Mouse (Mus musculus) MEL (cell line): ENCODE results near the gene Slc1a7. TPM values are rescaled to one million over a fixed set of nuclear protein-coding genes. Genes with fewer than 3 reads are reported as not detected.

Source experiments
- DNase-seq: peaks from one replicate; pipeline ENCODE4 v3.0.0; 2011; ENCODE audit warnings: low read depth, low spot score
- H3K27ac ChIP-seq: 2 replicates; pipeline ENCODE4 v1.5.1; 2012; ENCODE audit warnings: low read depth, mild to moderate bottlenecking, control low read depth, low read length, moderate library complexity; ENCODE audit not compliant: control insufficient read depth
- H3K27me3 ChIP-seq, 2 experiments: fragments of 150-350 bp in 1 of 2; sonication (generic) in 1 of 2; 2 replicates each; pipeline ENCODE4 v1.6.1; 2012; ENCODE audit warnings: low read length in 2 of 2, mild to moderate bottlenecking in 2 of 2, improper control_type of control experiment in 1 of 2, moderate library complexity in 1 of 2; ENCODE audit not compliant: insufficient read depth in 2 of 2, control insufficient read depth in 1 of 2
- H3K36me3 ChIP-seq, 2 experiments: 2 replicates each; pipeline ENCODE4 v1.6.1; 2012 to 2014; ENCODE audit warnings: low read length in 2 of 2, improper control_type of control experiment in 1 of 2, inconsistent platforms in 1 of 2, mild to moderate bottlenecking in 1 of 2; ENCODE audit not compliant: insufficient read depth in 2 of 2, control insufficient read depth in 1 of 2
- H3K4me1 ChIP-seq, 2 experiments: fragments of 150-350 bp in 1 of 2; sonication (generic) in 1 of 2; 2 replicates each; pipeline ENCODE4 v1.6.1; 2012; ENCODE audit warnings: low read length in 2 of 2, improper control_type of control experiment in 1 of 2, mild to moderate bottlenecking in 1 of 2; ENCODE audit not compliant: insufficient read depth in 2 of 2, control insufficient read depth in 1 of 2
- H3K4me3 ChIP-seq, 2 experiments: fragments of 150-350 bp in 1 of 2; sonication (generic) in 1 of 2; 2 replicates each; pipeline ENCODE4 v1.5.1; 2012; ENCODE audit warnings: low read depth in 2 of 2, low read length in 2 of 2, mild to moderate bottlenecking in 2 of 2, moderate library complexity in 2 of 2, control low read depth in 1 of 2, improper control_type of control experiment in 1 of 2; ENCODE audit not compliant: control insufficient read depth in 1 of 2, insufficient read depth in 1 of 2
- H3K79me2 ChIP-seq: 2 replicates; pipeline ENCODE4 v1.6.1; 2012; ENCODE audit warnings: mild to moderate bottlenecking, low read length, moderate library complexity; ENCODE audit not compliant: control insufficient read depth, poor library complexity, insufficient read depth
- H3K9ac ChIP-seq: 2 replicates; pipeline ENCODE4 v1.6.1; 2012; ENCODE audit warnings: low read depth, mild to moderate bottlenecking, control low read depth, low read length, moderate library complexity; ENCODE audit not compliant: control insufficient read depth, poor library complexity, severe bottlenecking
- H3K9me3 ChIP-seq: fragments of 150-350 bp; sonication (generic); replicated peaks from 2 replicates; pipeline ENCODE4 v1.6.1; 2012; ENCODE audit warnings: mild to moderate bottlenecking, low read length, improper control_type of control experiment, moderate library complexity; ENCODE audit not compliant: insufficient read depth
- CTCF ChIP-seq, 3 experiments: IDR thresholded peaks in 2 of 3; conservative IDR thresholded peaks in 1 of 3; 2 replicates each; pipeline ENCODE4 v1.5.1; 2011 to 2012; ENCODE audit warnings: low read length in 3 of 3, low read depth in 2 of 3, mild to moderate bottlenecking in 2 of 3, improper control_type of control experiment in 1 of 3, inconsistent platforms in 1 of 3, mixed read lengths in 1 of 3, moderate library complexity in 1 of 3; ENCODE audit not compliant: control insufficient read depth in 1 of 3, insufficient read depth in 1 of 3, poor library complexity in 1 of 3, severe bottlenecking in 1 of 3
- EP300 ChIP-seq, 2 experiments: IDR thresholded peaks; 2 replicates each; pipeline ENCODE4 v1.6.1; 2011; ENCODE audit warnings: improper control_type of control experiment in 2 of 2, low read length in 2 of 2, low read depth in 1 of 2, mild to moderate bottlenecking in 1 of 2
- GABPA ChIP-seq: IDR thresholded peaks from 2 replicates; pipeline ENCODE4 v1.6.1; 2012; ENCODE audit warnings: low read depth, mild to moderate bottlenecking, inconsistent platforms, low read length, improper control_type of control experiment, moderate library complexity
- GATA1 ChIP-seq: IDR thresholded peaks from 2 replicates; pipeline ENCODE4 v1.6.1; 2011; ENCODE audit warnings: low read depth, low read length, improper control_type of control experiment
- KAT2A ChIP-seq: conservative IDR thresholded peaks from 2 replicates; pipeline ENCODE4 v1.6.1; 2012; ENCODE audit warnings: low read depth, low read length, improper control_type of control experiment, inconsistent platforms
- MAX ChIP-seq: IDR thresholded peaks from 2 replicates; pipeline ENCODE4 v1.6.1; 2011; ENCODE audit warnings: low read length, improper control_type of control experiment
- MAZ ChIP-seq: IDR thresholded peaks from 2 replicates; pipeline ENCODE4 v1.6.1; 2012; ENCODE audit warnings: low read depth, mild to moderate bottlenecking, inconsistent platforms, low read length, improper control_type of control experiment
- MYC ChIP-seq: IDR thresholded peaks from 2 replicates; pipeline ENCODE4 v1.6.1; 2011; ENCODE audit warnings: low read depth, mild to moderate bottlenecking, low read length, improper control_type of control experiment, moderate library complexity
- RAD21 ChIP-seq: IDR thresholded peaks from 2 replicates; pipeline ENCODE4 v1.6.1; 2011; ENCODE audit warnings: mild to moderate bottlenecking, low read depth, low read length, improper control_type of control experiment
- SIN3A ChIP-seq: IDR thresholded peaks from 2 replicates; pipeline ENCODE4 v1.6.1; 2012; ENCODE audit warnings: low read length, improper control_type of control experiment, inconsistent platforms
- SMC3 ChIP-seq: IDR thresholded peaks from 2 replicates; pipeline ENCODE4 v1.6.1; 2011; ENCODE audit warnings: low read depth, low read length, improper control_type of control experiment
- TAL1 ChIP-seq: IDR thresholded peaks from 2 replicates; pipeline ENCODE4 v1.6.1; 2012; ENCODE audit warnings: mild to moderate bottlenecking, inconsistent platforms, low read length, moderate library complexity, mixed read lengths
- TBP ChIP-seq: IDR thresholded peaks from 2 replicates; pipeline ENCODE4 v1.8.0; 2011; ENCODE audit warnings: low read depth, low read length, improper control_type of control experiment
- TCF12 ChIP-seq: IDR thresholded peaks from 2 replicates; pipeline ENCODE4 v1.6.1; 2014; ENCODE audit warnings: low read depth, mild to moderate bottlenecking, inconsistent platforms, low read length, improper control_type of control experiment, moderate library complexity
- USF1 ChIP-seq: IDR thresholded peaks from 2 replicates; pipeline ENCODE4 v1.6.1; 2014; ENCODE audit warnings: low read depth, mild to moderate bottlenecking, inconsistent platforms, low read length, improper control_type of control experiment, moderate library complexity
- ZC3H11A ChIP-seq: IDR thresholded peaks from 2 replicates; pipeline ENCODE4 v1.6.1; 2012; ENCODE audit warnings: low read depth, mild to moderate bottlenecking, inconsistent platforms, low read length, improper control_type of control experiment
- polyA plus RNA-seq, 2 experiments: library from polyadenylated mRNA; stranded (reverse) in 1 of 2; unstranded in 1 of 2; fragments of >175 nt in 1 of 2; fragments of >200 nt in 1 of 2; gene quantifications; 2 replicates each; pipeline versions ENCODE4 v1.2.1 to v1.2.4; 2012; ENCODE audit warnings: low replicate concordance in 2 of 2, low read depth in 1 of 2; ENCODE audit not compliant: insufficient read length in 2 of 2, insufficient read depth in 1 of 2, missing spikeins in 1 of 2
- total RNA-seq: library from RNA; depleted of rRNA; stranded (reverse); fragments of 300-350 nt; gene quantifications from 2 replicates; pipeline ENCODE4 v1.2.3, GENCODE M21; 2012

The Slc1a7 gene
- total and polyA plus RNA-seq, 3 experiments, result 0.68 TPM; not detected in 2

DNA sequence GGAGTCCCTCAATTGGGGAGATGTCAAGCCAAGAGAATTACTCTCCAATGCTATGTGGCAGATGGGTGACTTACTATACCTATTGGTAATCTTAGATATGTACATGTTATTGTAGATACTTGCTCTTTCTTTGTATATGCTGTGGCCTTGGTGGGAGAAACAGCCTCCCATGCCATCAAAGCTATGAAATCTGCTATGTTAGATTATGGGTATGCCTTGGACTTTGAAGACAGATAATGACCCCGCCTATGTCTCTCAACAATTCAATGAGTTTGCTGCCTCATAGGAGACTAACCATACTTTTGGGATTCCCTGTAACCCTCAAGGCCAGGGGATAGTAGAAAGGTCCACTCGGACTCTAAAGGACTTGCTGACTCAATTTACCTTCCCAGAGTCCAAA is 39.9 kb upstream of the Slc1a7 start:
- no peak overlapping the region for H3K4me3 ChIP-seq
- H3K79me2 ChIP-seq, result peaks cover under 1% of the 10 kb centered on the region; the same call in 1 of the 2 replicates
- DNase-seq, result no peak
- no peaks in the 10 kb centered on the region for H3K27me3 ChIP-seq
- TF ChIP-seq TCF12 (no peak), MYC (no peak), GABPA (no peak), MAX (no peak), SMC3 (no peak), ZC3H11A (no peak), KAT2A (no peak)
- H3K36me3 ChIP-seq, result peaks cover 0 to 10% of the 10 kb centered on the region in 2 experiments; a peak in 2 of 4 replicates
- no peak overlapping the region for H3K9ac ChIP-seq
- H3K4me1 ChIP-seq, result peaks cover 4 to 14% of the 10 kb centered on the region in 2 experiments
- no peak overlapping the region for H3K27ac ChIP-seq
- no peaks in the 10 kb centered on the region for H3K9me3 ChIP-seq

DNA sequence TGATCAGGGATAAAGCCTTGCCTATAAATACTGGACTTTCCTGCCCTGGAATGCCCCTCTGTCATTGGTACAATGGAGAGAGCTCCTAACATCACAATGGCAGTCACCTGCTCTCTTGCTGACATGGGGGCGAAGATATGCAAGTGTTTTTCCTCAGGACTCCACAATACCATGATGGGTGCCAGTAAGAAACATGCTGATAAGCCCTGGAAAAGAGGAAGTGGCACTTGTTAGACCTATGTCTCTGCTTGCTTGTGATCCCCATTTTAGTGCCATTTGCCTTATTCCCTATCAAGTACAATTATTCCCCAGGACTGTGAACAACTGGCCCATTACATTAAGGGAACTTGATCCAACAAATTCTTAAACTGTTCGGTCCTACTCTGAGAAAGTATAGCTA is 39.4 kb upstream of the Slc1a7 start:
- H3K9me3 ChIP-seq, result no peaks in the 10 kb centered on the region
- peaks cover 0 to 10% of the 10 kb centered on the region in 2 experiments; a peak in 2 of 4 replicates for H3K36me3 ChIP-seq
- peak; percentile 65 for TF ChIP-seq GATA1
- TF ChIP-seq TCF12, result no peak
- no peak for TF ChIP-seq TBP
- TF ChIP-seq EP300 (IDR thresholded peaks at IDR 0.05; ENCODE audit: low read depth in 1 of 2, low read length in 2 of 2), result peak; percentile 33 to 63; a peak in 1 of 4 replicates
- TF ChIP-seq SIN3A, result peak; percentile 34; the same call in 1 of the 2 replicates
- H3K4me1 ChIP-seq, result peaks cover 4 to 14% of the 10 kb centered on the region in 2 experiments
- no peaks in the 10 kb centered on the region for H3K27me3 ChIP-seq
- no peaks in the 10 kb centered on the region for H3K79me2 ChIP-seq
- no peak overlapping the region for H3K4me3 ChIP-seq
- DNase-seq, result peak; percentile 62
- H3K9ac ChIP-seq, result no peak overlapping the region
- H3K27ac ChIP-seq, result no peak overlapping the region

DNA sequence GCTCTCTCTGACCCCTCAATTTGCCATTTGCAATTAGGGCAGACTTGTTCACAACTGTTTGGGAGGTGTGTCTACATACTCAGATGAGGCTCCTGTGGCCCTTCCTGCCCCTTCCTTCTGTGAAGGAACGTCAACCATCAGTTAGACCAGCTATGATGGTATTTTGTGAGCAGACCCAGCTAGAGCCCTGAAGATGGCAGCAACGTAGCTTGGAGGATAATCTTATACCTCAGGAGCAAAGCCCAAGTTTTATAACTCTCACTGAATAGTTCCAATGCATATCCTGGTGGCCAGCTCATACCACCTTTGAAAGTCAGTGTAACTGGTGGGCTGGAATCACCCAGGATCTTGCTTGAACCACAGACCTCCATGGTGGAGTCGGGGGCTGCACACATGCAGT is 36.7 kb upstream of the Slc1a7 start:
- H3K9me3 ChIP-seq, result no peaks in the 10 kb centered on the region
- no peak for DNase-seq
- H3K36me3 ChIP-seq, result peaks cover 0 to 8% of the 10 kb centered on the region in 2 experiments; a peak in 2 of 4 replicates
- no peak overlapping the region for H3K4me3 ChIP-seq
- no peaks in the 10 kb centered on the region for H3K27me3 ChIP-seq
- H3K27ac ChIP-seq, result no peak overlapping the region
- H3K79me2 ChIP-seq, result no peaks in the 10 kb centered on the region
- peak; percentile 9; the same call in 1 of the 2 replicates for TF ChIP-seq RAD21
- TF ChIP-seq USF1, result no peak
- TF ChIP-seq TAL1, result no peak
- TF ChIP-seq MAZ, result no peak
- peak in 1 of 3 experiments; percentile 3; a peak in 1 of 6 replicates for TF ChIP-seq CTCF (IDR thresholded peaks at IDR 0.05 in 2 of 3, conservative IDR thresholded peaks at IDR 0.05 in 1 of 3; ENCODE audit: control insufficient read depth in 1 of 3, insufficient read depth in 1 of 3, low read depth in 2 of 3, low read length in 3 of 3, poor library complexity in 1 of 3, severe bottlenecking in 1 of 3)
- H3K9ac ChIP-seq, result no peak overlapping the region
- peaks cover 4 to 21% of the 10 kb centered on the region in 2 experiments for H3K4me1 ChIP-seq
